Mouse (Mus musculus) forebrain, embryonic 13.5 days (tissue): Measurements from ENCODE around the gene 4930503B20Rik. TPM values are rescaled to one million over a fixed set of nuclear protein-coding genes. Genes with fewer than 3 reads are reported as not detected.

Experiments used
- ATAC-seq: fragments of 200-750 bp; cut with Nextera tagmentation; 2 replicates; pipeline ENCODE4 v1.8.0; 2017
- H3K27ac ChIP-seq: fragments of 300-500 bp; sonication (generic); 2 replicates; pipeline ENCODE4 v1.5.1; 2015; ENCODE audit warnings: inconsistent platforms, mild to moderate bottlenecking, moderate library complexity
- H3K27me3 ChIP-seq: fragments of 300-500 bp; sonication (generic); 2 replicates; pipeline ENCODE4 v1.6.1; 2015; ENCODE audit warnings: mild to moderate bottlenecking, inconsistent platforms
- H3K36me3 ChIP-seq: fragments of 300-500 bp; sonication (generic); 2 replicates; pipeline ENCODE4 v1.6.1; 2015; ENCODE audit warnings: mild to moderate bottlenecking, inconsistent platforms; ENCODE audit not compliant: poor library complexity, severe bottlenecking
- H3K4me1 ChIP-seq: fragments of 300-500 bp; sonication (generic); 2 replicates; pipeline ENCODE4 v1.6.1; 2015; ENCODE audit warnings: inconsistent platforms
- H3K4me2 ChIP-seq: fragments of 300-500 bp; sonication (generic); 2 replicates; pipeline ENCODE4 v1.6.1; 2015; ENCODE audit warnings: inconsistent platforms, mild to moderate bottlenecking, moderate library complexity
- H3K4me3 ChIP-seq: fragments of 300-500 bp; sonication (generic); 2 replicates; pipeline ENCODE4 v1.5.1; 2015; ENCODE audit warnings: mild to moderate bottlenecking, inconsistent platforms
- H3K9ac ChIP-seq: fragments of 300-500 bp; sonication (generic); 2 replicates; pipeline ENCODE4 v1.6.1; 2015; ENCODE audit warnings: mild to moderate bottlenecking, inconsistent platforms
- H3K9me3 ChIP-seq: fragments of 300-500 bp; sonication (generic); replicated peaks from 2 replicates; pipeline ENCODE4 v1.6.1; 2016; ENCODE audit warnings: inconsistent platforms
- WGBS: fragments of 180-500 bp; shearing (Covaris S2); methylation state at CpG from one replicate; pipeline ENCODE4 v1.1.7; 2015; 5-methylcytosine and 5-hydroxymethylcytosine counted together
- polyA plus RNA-seq: library from polyadenylated mRNA; unstranded; fragments of >200 nt; fragmentation: Nextera tagmentation; extraction: Ambion mirVana; gene quantifications from 2 replicates; pipeline ENCODE4 v1.2.1, GENCODE M21; 2015

Gene 4930503B20Rik
- polyA plus RNA-seq, 1 experiment from 2014 or later: not detected

DNA sequence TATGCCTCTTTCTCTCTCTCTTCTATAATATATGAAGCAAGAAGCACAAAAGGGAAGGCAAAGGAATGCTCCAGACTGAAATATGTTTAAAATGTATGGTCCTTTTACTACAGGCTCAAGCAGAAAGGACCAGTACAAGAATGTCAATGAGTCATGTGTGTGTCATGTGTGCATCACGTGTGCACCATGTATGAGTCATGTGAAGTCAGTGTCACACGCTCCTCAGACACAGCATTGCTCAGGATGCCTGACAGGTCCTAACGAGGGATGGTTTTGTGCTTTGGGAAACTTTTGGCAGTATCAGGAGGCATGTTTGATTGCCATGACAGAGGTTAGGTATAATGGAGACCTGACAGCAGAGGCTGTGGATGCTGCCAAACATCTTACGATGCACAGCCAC is 25.1 kb upstream of the 4930503B20Rik start:
- H3K4me1 ChIP-seq: no peaks in the 10 kb centered on the region
- no peaks in the 10 kb centered on the region for H3K9me3 ChIP-seq
- no peak overlapping the region for H3K27ac ChIP-seq
- no peak for ATAC-seq
- no peak overlapping the region for H3K9ac ChIP-seq
- H3K4me3 ChIP-seq: no peak overlapping the region
- 91% methylated on average over 4 of the region's 4 CpGs for WGBS
- no peak overlapping the region for H3K4me2 ChIP-seq
- H3K36me3 ChIP-seq: no peaks in the 10 kb centered on the region
- no peaks in the 10 kb centered on the region for H3K27me3 ChIP-seq

DNA sequence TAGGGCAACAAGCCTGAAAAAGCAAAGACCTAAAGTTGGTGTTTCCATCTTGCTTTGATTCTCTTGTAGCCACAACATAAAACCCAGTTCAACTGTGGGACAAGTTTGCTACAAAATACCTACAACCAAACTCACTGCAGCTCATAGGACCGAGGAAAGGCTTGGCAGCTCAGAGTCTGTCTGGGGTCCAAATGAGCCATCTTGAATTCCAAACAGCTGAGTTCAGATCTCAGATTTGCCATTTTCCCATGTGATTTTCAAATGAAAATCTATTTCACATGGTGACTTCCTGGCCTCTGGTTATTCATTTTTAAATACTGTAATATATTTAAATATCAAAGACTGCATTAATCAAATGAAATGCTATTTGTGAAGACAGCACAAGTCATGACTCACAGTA is 24.0 kb upstream of the 4930503B20Rik start:
- Histone ChIP-seq H3K4me2 (no peak overlapping the region), H3K27me3 (no peaks in the 10 kb centered on the region), H3K27ac (no peak overlapping the region), H3K9ac (no peak overlapping the region), H3K4me3 (no peak overlapping the region), H3K36me3 (no peaks in the 10 kb centered on the region), H3K9me3 (no peaks in the 10 kb centered on the region), H3K4me1 (no peaks in the 10 kb centered on the region)
- ATAC-seq: no peak
- 92% methylated on average over 1 of the region's 1 CpGs for WGBS

DNA sequence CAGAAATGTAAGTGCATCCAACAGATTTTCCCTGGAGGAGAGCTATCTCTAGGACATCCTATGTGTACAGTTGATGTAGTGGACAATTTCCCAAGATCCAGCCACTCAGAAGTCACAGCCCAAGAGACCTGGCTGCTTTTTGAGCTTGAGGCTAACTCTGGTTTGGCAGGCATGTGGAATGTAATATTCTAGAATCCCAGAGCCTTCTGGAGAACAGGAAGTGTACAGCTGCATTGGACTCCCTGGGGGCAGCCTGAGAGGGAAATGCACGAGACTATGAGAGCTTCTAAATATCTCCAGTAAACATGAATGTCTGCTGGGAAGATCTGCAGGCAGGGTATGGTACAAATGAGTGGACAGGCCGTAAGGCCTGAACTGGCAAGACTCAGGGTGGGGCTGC is 20.0 kb upstream of the 4930503B20Rik start:
- WGBS: 82% methylated on average over 2 of the region's 2 CpGs
- Histone ChIP-seq H3K27me3 (no peaks in the 10 kb centered on the region), H3K36me3 (no peaks in the 10 kb centered on the region), H3K4me2 (no peak overlapping the region), H3K27ac (no peak overlapping the region), H3K4me1 (no peaks in the 10 kb centered on the region), H3K4me3 (no peak overlapping the region), H3K9me3 (no peaks in the 10 kb centered on the region), H3K9ac (no peak overlapping the region)
- no peak for ATAC-seq

DNA sequence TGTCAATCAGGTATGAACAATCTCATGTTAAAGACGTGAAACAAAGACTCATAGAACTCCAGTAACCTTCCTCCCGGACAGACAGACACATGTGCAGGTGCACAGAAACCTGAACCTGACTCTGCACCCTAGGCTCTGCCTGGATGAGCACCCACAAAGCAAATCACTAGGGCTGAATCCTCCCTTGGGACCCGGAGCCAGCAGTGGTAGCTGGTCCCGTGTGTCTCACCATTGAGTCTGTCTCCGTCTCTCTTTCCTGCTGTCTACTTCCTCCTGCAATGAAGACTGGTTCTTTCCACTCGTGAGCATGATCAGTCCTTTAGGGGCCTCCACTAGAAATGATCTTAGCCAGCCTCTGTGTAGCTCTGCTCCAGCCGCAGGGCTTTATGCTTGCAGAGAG is 10.8 kb upstream of the 4930503B20Rik start:
- H3K27ac ChIP-seq: no peak overlapping the region
- no peak for ATAC-seq
- WGBS: 81% methylated on average over 7 of the region's 7 CpGs

DNA sequence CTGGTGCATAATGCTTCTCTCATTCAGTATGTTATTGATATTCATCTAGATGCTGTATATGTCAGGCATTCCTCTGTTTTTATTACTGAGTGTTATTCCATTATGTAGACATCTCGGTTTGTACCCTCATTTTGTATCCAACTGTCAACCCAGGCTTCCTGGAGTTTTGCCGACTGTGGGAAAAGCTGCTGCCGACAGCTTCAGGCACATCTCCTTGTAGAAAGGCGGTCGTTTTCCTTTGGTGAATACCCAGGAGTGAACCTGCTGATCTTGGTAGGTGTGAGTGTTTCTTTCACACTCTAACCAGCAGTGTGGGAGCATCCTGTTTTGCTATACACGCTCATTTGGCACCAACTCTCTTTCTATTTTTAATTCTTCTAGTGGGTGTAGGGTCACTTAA is 9.9 kb upstream of the 4930503B20Rik start:
- H3K36me3 ChIP-seq: no peaks in the 10 kb centered on the region
- H3K9ac ChIP-seq: no peak overlapping the region
- H3K4me3 ChIP-seq: no peak overlapping the region
- no peaks in the 10 kb centered on the region for H3K27me3 ChIP-seq
- ATAC-seq: no peak
- no peak overlapping the region for H3K4me2 ChIP-seq
- H3K9me3 ChIP-seq: no peaks in the 10 kb centered on the region
- WGBS: 74% methylated on average over 6 of the region's 6 CpGs
- no peak overlapping the region for H3K27ac ChIP-seq
- H3K4me1 ChIP-seq: no peaks in the 10 kb centered on the region

More for the DNA sequence above, 10.8 kb upstream of the 4930503B20Rik start:
- no peak overlapping the region for H3K4me3 ChIP-seq
- H3K36me3 ChIP-seq: no peaks in the 10 kb centered on the region
- no peak overlapping the region for H3K4me2 ChIP-seq
- no peak overlapping the region for H3K9ac ChIP-seq
- H3K27me3 ChIP-seq: no peaks in the 10 kb centered on the region
- no peaks in the 10 kb centered on the region for H3K4me1 ChIP-seq
- no peaks in the 10 kb centered on the region for H3K9me3 ChIP-seq

DNA sequence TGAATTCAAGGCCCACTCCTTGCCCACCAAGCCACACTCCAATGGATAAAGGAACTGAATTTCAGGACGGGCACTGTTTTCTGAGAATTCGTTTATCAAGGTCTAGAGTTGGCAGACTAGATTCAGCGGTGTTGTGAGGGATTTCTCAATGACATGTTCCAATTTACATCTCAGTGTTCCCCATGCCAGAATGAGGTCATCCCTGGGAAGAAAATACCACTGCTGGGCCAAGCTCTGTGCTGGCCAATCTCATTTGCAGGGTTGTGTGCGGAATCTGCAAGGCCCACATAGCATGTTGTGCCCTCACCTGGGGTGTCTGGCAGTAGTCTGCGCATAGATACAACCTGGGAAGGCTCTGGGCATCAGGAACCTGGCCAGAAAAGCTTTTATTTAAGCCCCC is 8.2 kb upstream of the 4930503B20Rik start:
- no peak overlapping the region for H3K9ac ChIP-seq
- WGBS: 85% methylated on average over 5 of the region's 5 CpGs
- H3K4me1 ChIP-seq: no peaks in the 10 kb centered on the region
- H3K36me3 ChIP-seq: no peaks in the 10 kb centered on the region
- no peak for ATAC-seq
- no peaks in the 10 kb centered on the region for H3K27me3 ChIP-seq
- no peak overlapping the region for H3K4me2 ChIP-seq
- no peaks in the 10 kb centered on the region for H3K9me3 ChIP-seq
- no peak overlapping the region for H3K27ac ChIP-seq
- H3K4me3 ChIP-seq: no peak overlapping the region

DNA sequence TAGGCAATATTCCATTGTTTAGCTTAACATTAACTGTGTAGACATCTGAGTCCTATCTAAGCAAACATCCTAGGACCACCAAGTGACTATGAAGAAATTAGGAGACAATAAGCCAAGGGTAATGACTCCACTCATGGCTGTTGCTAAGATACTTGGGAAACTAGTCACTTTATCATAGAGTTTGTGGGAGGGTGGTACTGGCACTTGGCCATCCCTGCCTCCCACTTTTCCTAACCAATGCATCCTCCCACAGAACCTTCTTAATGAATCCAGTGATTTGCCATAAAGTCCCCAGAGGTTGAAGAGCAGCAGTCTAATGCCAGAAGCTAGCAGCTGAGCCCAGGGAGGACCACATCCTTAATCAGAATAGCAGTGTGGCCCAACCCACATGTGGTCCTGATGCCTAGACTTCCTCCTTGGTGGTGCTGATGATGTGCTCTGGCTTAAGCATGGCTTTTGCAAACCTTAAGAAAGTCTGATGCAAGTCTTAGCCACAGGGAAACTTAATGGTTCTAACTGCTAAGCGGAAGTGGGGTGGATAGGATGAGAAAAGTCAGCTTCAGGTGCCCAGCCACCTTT is 7.0 kb upstream of the 4930503B20Rik start:
- Histone ChIP-seq H3K36me3 (no peaks in the 10 kb centered on the region), H3K9ac (no peak overlapping the region), H3K9me3 (no peaks in the 10 kb centered on the region), H3K27me3 (no peaks in the 10 kb centered on the region), H3K4me3 (no peak overlapping the region), H3K4me1 (no peaks in the 10 kb centered on the region), H3K27ac (no peak overlapping the region), H3K4me2 (no peak overlapping the region)
- no peak for ATAC-seq
- 93% methylated on average over 1 of the region's 1 CpGs for WGBS

DNA sequence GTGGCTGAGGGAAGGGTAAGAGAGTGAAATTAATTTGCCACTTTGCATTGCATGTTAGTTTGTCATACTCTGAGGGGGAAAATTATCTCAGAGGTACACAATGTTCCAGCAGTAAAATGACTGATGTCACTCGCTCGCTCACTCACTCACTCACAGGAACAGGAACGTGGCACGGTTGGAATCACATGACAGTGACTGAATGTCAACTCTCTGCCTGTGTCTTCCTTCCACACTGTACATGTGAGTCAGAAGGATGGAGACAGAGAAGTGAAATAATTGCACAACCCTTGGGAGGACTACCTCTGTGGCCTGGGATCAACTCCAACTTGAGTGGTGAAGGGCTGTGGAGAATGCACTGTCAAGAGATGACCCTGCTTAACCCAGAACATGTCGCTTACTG is 6.3 kb upstream of the 4930503B20Rik start:
- no peaks in the 10 kb centered on the region for H3K4me1 ChIP-seq
- no peak for ATAC-seq
- H3K4me3 ChIP-seq: no peak overlapping the region
- no peaks in the 10 kb centered on the region for H3K9me3 ChIP-seq
- H3K9ac ChIP-seq: no peak overlapping the region
- 95% methylated on average over 5 of the region's 5 CpGs for WGBS
- H3K36me3 ChIP-seq: no peaks in the 10 kb centered on the region
- H3K27ac ChIP-seq: no peak overlapping the region
- H3K27me3 ChIP-seq: no peaks in the 10 kb centered on the region
- no peak overlapping the region for H3K4me2 ChIP-seq

DNA sequence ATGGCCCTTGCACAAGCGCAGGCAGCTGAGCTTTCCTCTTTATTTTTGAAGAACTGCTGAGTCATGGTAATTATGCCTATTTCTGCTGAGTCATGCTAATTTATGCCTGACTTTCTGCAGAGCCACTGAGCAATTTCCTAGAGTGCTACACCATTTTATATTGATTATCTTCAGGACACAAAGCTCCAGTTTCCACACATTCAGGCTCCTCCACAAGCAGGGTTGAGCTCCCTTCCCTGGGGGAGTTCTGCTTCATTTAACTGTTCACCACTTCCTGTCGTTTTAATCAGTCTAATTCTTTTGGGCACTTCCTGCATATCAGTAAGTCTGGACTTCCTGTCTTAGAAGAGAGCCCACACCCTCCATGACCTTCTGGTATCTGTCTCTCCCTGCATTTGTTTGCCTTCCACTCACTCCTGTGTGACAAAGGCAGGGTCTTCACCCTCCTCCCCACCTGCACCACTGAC is 4.0 kb upstream of the 4930503B20Rik start:
- no peak overlapping the region for H3K27ac ChIP-seq

DNA sequence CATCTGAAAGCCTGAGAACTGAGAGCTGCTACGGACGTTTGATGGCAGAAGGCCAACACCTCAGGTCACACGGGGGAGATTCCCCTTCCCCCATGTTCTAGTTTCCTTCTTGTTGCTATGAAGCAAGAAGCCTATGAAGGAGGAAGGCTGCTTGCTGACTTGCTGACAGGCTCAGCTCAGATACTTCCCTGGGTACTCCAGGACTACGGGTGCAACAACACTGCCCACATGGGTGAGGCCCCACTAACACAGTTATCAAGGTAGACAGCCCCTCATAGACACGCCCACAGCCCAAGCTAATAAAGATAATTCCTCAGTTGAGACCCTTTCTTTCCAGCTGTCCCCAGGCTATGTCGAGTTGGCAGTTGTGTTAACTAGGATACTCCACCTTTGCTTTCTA is 2.6 kb upstream of the 4930503B20Rik start:
- no peaks in the 10 kb centered on the region for H3K4me1 ChIP-seq
- no peak for ATAC-seq
- H3K36me3 ChIP-seq: no peaks in the 10 kb centered on the region
- 87% methylated on average over 6 of the region's 6 CpGs for WGBS
- H3K4me3 ChIP-seq: no peak overlapping the region
- no peak overlapping the region for H3K27ac ChIP-seq
- no peaks in the 10 kb centered on the region for H3K9me3 ChIP-seq
- no peaks in the 10 kb centered on the region for H3K27me3 ChIP-seq
- H3K4me2 ChIP-seq: no peak overlapping the region
- no peak overlapping the region for H3K9ac ChIP-seq

More for the DNA sequence above, 4.0 kb upstream of the 4930503B20Rik start:
- no peaks in the 10 kb centered on the region for H3K9me3 ChIP-seq
- no peaks in the 10 kb centered on the region for H3K27me3 ChIP-seq
- no peak overlapping the region for H3K4me3 ChIP-seq
- H3K36me3 ChIP-seq: no peaks in the 10 kb centered on the region
- H3K4me2 ChIP-seq: no peak overlapping the region
- H3K9ac ChIP-seq: no peak overlapping the region
- 75% methylated on average over 2 of the region's 2 CpGs for WGBS
- no peaks in the 10 kb centered on the region for H3K4me1 ChIP-seq
- no peak for ATAC-seq

DNA sequence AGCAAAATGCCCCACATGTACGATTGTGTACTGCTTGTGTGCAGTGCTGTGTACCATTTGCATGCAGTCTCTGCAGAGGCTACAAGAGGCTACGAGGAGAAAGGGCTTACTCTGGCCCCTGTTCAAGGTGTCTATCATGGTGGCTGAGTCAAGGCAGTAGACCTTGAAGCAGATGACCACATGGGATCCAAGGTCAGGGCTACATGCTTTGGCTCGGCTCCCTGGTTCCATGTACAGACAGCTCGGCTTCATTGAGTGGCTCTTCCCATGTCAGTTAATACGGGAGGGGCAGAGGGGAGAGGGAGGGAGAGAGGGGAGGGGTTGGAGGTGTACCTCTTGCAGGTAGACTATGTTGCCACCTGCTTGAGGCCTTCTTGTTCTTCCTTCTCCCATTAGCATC is 1.3 kb upstream of the 4930503B20Rik start:
- Histone ChIP-seq H3K27ac (no peak overlapping the region), H3K9me3 (no peaks in the 10 kb centered on the region), H3K27me3 (no peaks in the 10 kb centered on the region), H3K4me1 (no peaks in the 10 kb centered on the region), H3K9ac (no peak overlapping the region), H3K36me3 (no peaks in the 10 kb centered on the region), H3K4me3 (no peak overlapping the region), H3K4me2 (no peak overlapping the region)
- 85% methylated on average over 5 of the region's 5 CpGs for WGBS
- ATAC-seq: no peak

DNA sequence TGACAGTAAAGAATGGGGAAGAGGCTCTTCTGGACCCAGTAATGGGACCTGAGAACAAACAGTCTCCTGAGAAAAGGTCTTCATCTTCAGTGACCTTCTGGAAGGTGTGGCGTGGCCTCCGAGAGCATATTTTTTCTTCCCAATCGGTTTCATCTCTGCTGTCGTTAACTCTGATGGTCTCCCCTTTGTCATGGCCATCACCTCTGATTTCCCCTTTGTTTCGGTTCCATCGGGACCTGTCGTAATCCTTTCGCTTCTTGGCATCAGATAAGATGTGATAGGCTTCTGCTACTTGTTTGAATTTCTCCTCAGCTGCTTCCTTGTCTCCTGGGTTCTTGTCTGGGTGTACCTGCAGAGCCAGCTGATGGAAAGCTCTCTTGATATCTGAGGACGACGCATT is 401 bp downstream of the 4930503B20Rik start:
- H3K27ac ChIP-seq: no peak overlapping the region
- no peak for ATAC-seq
- no peaks in the 10 kb centered on the region for H3K27me3 ChIP-seq
- no peaks in the 10 kb centered on the region for H3K9me3 ChIP-seq
- no peak overlapping the region for H3K4me3 ChIP-seq
- 89% methylated on average over 10 of the region's 10 CpGs for WGBS
- no peak overlapping the region for H3K9ac ChIP-seq
- no peaks in the 10 kb centered on the region for H3K4me1 ChIP-seq
- no peak overlapping the region for H3K4me2 ChIP-seq
- H3K36me3 ChIP-seq: no peaks in the 10 kb centered on the region

DNA sequence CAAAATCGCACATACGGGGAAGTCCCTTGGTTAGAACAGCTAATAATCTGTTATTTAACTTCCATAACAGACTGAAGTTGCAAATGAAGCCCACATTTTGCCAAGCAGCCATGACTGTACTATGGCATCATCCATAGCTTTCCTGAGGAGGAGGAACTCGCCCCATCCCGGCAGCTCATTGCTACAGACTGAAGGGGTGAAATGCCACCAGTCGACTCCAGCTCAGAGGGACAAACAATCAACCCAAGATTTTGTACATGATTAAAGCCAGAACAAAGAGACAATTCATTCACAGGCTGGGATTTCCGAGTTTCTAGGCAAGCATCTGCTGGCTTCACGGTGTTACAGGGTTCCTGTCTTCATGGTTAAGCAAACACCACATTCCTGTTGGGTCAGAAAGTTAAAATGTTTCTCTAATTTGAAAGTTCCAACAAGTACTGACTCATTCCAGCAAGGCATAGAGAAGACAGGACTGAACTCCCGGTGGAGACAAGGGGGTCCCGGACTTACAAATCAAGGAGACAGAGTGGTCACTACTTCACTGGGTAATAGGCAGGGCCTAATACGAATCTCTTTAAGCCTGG is 1.7 kb downstream of the 4930503B20Rik start:
- H3K9me3 ChIP-seq: no peaks in the 10 kb centered on the region
- no peaks in the 10 kb centered on the region for H3K27me3 ChIP-seq
- H3K4me1 ChIP-seq: no peaks in the 10 kb centered on the region
- H3K4me3 ChIP-seq: no peak overlapping the region
- 81% methylated on average over 10 of the region's 10 CpGs for WGBS
- no peak overlapping the region for H3K9ac ChIP-seq
- H3K36me3 ChIP-seq: no peaks in the 10 kb centered on the region
- no peak for ATAC-seq
- H3K27ac ChIP-seq: no peak overlapping the region
- H3K4me2 ChIP-seq: no peak overlapping the region
